Mouse (Mus musculus) B cell, adult 67 days (primary cell): ENCODE data around the gene Psmc3. TPM values are rescaled to one million over a fixed set of nuclear protein-coding genes. Genes with fewer than 3 reads are reported as not detected.

Experiments
- total RNA-seq, 2 experiments: library from RNA; stranded (reverse); gene quantifications; 4 replicates each; pipeline ENCODE4 v1.2.4; 2023

Gene Psmc3
- total RNA-seq: 100 to 1,000 TPM; 106 to 137 TPM

DNA sequence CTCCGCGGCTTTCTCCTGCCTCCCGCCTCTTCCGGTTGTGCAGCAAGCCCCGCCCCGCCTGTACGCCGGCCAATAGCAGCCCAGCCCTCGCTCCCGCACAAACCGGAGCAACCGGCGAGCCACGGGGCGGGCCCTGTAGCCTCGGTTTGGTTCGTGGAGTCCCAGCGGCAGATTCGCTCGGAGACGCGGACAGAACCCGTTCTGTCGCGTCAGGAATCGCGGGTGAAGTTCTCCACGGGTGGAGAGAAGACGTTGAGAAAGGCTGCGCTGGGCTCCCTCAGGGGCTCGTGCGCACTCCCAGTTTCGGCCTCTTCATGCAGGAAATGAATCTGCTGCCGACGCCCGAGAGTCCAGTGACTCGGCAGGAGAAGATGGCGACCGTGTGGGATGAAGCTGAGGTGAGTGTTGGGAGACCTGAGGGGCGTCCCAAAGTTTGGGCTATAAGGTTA, at the start of gene Psmc3:
Gene Psmc3 (plus strand): TSS at position 76 of the 449 bp plus-strand sequence.

DNA sequence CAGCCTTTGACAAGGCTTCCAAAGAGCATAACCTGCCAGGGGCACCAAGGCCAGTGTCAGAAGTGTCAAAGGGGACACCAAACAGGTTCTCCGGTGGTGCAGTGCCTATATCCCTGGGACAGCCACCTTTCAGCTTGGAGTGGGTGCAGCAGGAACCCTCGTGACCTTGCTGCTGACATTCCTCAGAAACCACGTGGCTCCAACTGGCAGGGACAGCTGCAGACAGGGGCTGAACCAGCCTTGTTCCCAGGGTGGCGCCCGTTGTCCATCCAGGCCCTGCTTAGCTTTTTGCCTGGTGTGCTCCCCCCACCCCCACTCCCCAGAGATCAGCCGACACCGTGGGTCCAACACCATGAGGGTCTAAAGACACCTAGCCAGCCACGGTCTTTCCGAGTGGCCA, 18.4 kb upstream of the Psmc3 start, which contains the start of gene Rapsn:
Gene Rapsn (plus strand): TSS at position 236 of the 400 bp plus-strand sequence.

DNA sequence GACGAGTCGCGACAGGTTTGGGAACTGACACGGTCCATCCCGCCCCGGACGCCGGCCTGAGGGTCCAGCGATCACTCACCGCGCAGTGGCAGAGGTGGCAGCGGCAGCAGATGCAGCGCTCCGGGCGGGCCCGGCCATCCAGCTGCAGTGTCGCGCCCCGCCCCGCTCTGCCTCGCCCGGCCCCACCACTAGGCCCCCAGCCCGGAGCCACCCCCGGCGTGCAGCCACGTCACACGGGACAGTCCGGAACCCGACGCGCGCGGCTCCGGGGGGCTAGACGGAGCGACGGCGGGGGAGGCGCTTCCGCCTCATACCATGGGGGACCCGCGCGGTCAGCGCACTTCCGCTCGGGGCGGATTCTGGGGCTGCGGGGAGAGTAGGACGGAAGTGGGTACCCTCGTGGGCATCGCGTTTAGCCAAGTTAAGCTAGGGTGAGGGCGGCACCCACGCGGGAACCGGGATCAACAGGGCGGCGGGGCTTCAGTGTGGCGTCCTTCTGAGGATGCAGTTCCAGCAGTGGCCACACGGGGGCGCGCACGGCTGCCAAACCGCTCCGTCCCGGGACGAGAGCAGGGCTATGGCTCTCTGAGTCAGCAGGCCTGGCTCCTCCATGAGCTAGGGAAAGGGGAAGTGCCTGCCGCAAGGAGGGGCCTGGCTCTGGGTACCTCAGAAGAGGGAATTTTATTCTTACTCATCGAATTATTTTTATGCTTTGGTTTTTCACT, 16.4 kb downstream of the Psmc3 start, which contains the start of gene Slc39a13:
Gene Slc39a13 (minus strand): TSS at position 342 of the 725 bp plus-strand sequence.

DNA sequence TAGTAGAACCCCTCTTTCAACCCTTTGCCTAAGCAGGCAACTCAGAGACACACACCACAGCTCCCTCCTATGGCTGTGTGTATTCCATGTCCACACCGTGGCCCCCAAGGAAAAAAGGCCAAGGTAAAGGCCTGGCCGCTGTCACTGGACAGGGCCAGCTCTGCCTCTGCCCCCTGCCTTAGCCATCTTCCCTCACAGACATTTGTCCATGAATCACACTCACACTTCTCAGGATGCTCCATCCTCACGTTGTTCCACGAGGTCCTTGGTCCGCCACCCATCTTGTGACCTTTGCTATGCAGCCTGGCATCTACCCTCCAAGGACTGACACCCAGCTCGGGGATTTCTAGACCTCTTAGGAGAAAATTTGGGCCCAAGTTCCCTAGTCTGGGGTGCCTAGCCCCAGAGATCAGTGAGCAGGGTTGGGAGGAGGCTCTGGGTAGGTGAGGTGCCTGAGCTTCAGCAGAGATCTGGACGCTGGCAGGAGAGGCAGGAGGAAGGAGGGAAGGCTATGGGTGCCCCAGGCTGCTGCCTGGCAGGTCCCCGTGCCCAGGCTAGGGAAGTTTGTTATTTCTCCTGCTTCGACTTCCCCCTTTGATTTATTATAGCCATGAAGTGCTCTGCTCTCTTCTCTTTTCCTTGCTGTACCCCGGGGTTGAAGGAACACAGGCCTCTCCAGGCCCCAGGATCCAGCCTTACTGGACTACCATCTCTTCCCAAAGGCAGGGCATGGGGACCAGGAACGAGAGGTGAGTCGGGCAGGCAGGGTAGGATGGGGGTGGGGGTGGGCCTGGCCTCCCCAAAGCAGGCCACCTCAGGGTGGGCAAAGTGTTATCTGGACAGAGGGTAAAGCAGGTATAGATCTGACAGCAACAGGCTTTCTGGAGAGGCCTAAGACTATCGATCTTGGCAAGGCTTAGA, 28.2 kb downstream of the Psmc3 start, which contains the start of gene Spi1:
Gene Spi1 (plus strand): TSS at position 616 of the 921 bp plus-strand sequence.

Other genes starting within 250 kb of the Psmc3 start
- gene Mtch2, start 206.9 kb upstream of the Psmc3 start, total RNA-seq: 100 to 1,000 TPM; 106 to 107 TPM
- not detected for gene C1qtnf4, start 168.1 kb upstream of the Psmc3 start, total RNA-seq
- gene Kbtbd4, start 149.3 kb upstream of the Psmc3 start, total RNA-seq: 10 to 100 TPM; 27.7 to 31.1 TPM
- 100 to 1,000 TPM; 142 to 154 TPM for gene Ndufs3, start 149.2 kb upstream of the Psmc3 start, total RNA-seq
- gene Celf1, start 113.6 kb upstream of the Psmc3 start, total RNA-seq: 100 to 1,000 TPM in 1 of 2 experiments, 10 to 100 TPM in 1; 97.6 to 115 TPM
- gene Rapsn, start 18.4 kb upstream of the Psmc3 start, total RNA-seq: under 1 TPM in 1 of 2 experiments, not detected in 1; 0.50 TPM
- 10 to 100 TPM; 22.8 to 29.1 TPM for gene Slc39a13, start 16.4 kb downstream of the Psmc3 start, total RNA-seq
- gene Spi1, start 28.4 kb downstream of the Psmc3 start, total RNA-seq: 100 to 1,000 TPM; 114 to 122 TPM
- 1 to 10 TPM in 1 of 2 experiments, under 1 TPM in 1; 0.98 to 1.4 TPM for gene Mybpc3, start 64.1 kb downstream of the Psmc3 start, total RNA-seq
- 100 to 1,000 TPM; 123 to 125 TPM for gene Madd, start 129.8 kb downstream of the Psmc3 start, total RNA-seq
- gene Nr1h3, start 148.8 kb downstream of the Psmc3 start, total RNA-seq: 1 to 10 TPM in 1 of 2 experiments, under 1 TPM in 1; 0.93 to 2.6 TPM
- gene Acp2, start 148.9 kb downstream of the Psmc3 start, total RNA-seq: 1 to 10 TPM; 4.5 to 5.1 TPM
- gene Ddb2, start 183.0 kb downstream of the Psmc3 start, total RNA-seq: 10 to 100 TPM; 43.1 to 48.0 TPM
- 1 to 10 TPM in 1 of 2 experiments, not detected in 1; 1.9 TPM for gene Pacsin3, start 201.9 kb downstream of the Psmc3 start, total RNA-seq
- gene Arfgap2, start 211.0 kb downstream of the Psmc3 start, total RNA-seq: 100 to 1,000 TPM; 141 to 161 TPM